Mouse (Mus musculus) lung, embryonic 14.5 days (tissue): ENCODE measurements around the gene Lrpap1. TPM values are rescaled to one million over a fixed set of nuclear protein-coding genes. Genes with fewer than 3 reads are reported as not detected.

Source experiments
- ATAC-seq: fragments of 200-750 bp; cut with Nextera tagmentation; 2 replicates; pipeline ENCODE4 v1.8.0; 2017; ENCODE audit warnings: mild to moderate bottlenecking, moderate TSS enrichment, moderate library complexity; ENCODE audit not compliant: insufficient read depth
- DNase-seq: peaks from one replicate; pipeline ENCODE4 v3.0.0-alpha.2; 2015
- H3K27ac ChIP-seq: fragments of 300-500 bp; sonication (generic); 2 replicates; pipeline ENCODE4 v1.5.1; 2014; ENCODE audit warnings: low read depth, mild to moderate bottlenecking, moderate library complexity
- H3K27me3 ChIP-seq: fragments of 300-500 bp; sonication (generic); 2 replicates; pipeline ENCODE4 v1.6.1; 2014; ENCODE audit warnings: low read length, control low read depth; ENCODE audit not compliant: insufficient read depth
- H3K36me3 ChIP-seq: fragments of 300-500 bp; sonication (generic); 2 replicates; pipeline ENCODE4 v1.6.1; 2014; ENCODE audit warnings: control low read depth; ENCODE audit not compliant: insufficient read depth
- H3K4me1 ChIP-seq: fragments of 300-500 bp; sonication (generic); 2 replicates; pipeline ENCODE4 v1.6.1; 2014; ENCODE audit warnings: antibody characterized with exemption, control low read depth; ENCODE audit not compliant: insufficient read depth
- H3K4me2 ChIP-seq: fragments of 300-500 bp; sonication (generic); 2 replicates; pipeline ENCODE4 v1.6.1; 2014; ENCODE audit warnings: mild to moderate bottlenecking
- H3K4me3 ChIP-seq: fragments of 300-500 bp; sonication (generic); 2 replicates; pipeline ENCODE4 v1.5.1; 2014; ENCODE audit warnings: low read depth, low read length
- H3K9ac ChIP-seq: fragments of 300-500 bp; sonication (generic); 2 replicates; pipeline ENCODE4 v1.6.1; 2014
- H3K9me3 ChIP-seq: fragments of 300-500 bp; sonication (generic); 2 replicates; pipeline ENCODE4 v1.6.1; 2016; ENCODE audit warnings: low read depth, low read length, control low read depth
- CTCF ChIP-seq: IDR thresholded peaks from 2 replicates; pipeline ENCODE4 v1.5.1; 2016; ENCODE audit warnings: antibody characterized with exemption, low read depth
- WGBS: fragments of 180-500 bp; shearing (Covaris S2); extraction: QIAGEN DNeasy Blood & Tissue Kit; methylation state at CpG from one replicate; pipeline ENCODE4 v1.1.7; 2014; 5-methylcytosine and 5-hydroxymethylcytosine counted together
- polyA plus RNA-seq: library from polyadenylated mRNA; unstranded; fragments of >200 nt; fragmentation: Nextera tagmentation; extraction: Ambion mirVana; gene quantifications from 2 replicates; pipeline ENCODE4 v1.2.1, GENCODE M21; 2014

Lrpap1 gene
- polyA plus RNA-seq, 1 experiment from 2014 or later, result 120 TPM

DNA sequence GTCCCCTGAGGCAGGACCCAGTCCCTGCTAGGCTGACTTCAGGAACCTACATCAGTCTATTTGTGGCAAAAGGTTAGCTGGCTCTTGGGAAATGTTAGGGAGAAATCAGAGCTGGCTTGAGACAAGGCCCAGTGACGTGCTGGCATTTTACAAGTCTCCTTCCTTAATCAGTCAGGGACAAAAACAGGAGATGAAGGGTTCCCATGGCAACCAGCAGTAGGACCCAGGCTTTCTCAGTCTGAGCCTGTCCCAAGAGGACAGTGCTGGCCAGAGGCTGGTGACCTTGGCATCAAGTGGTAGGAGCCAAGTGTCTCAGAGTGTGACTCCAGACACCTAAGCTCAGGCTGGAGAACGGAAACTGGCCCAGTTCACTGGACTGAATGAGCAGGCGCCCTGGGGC lies 28.7 kb upstream of the Lrpap1 start:
- H3K27me3 ChIP-seq, result no peaks in the 10 kb centered on the region
- no peaks in the 10 kb centered on the region for H3K36me3 ChIP-seq
- no peak overlapping the region for H3K4me2 ChIP-seq
- H3K27ac ChIP-seq, result no peak overlapping the region
- no peak overlapping the region for H3K4me3 ChIP-seq
- H3K4me1 ChIP-seq, result no peaks in the 10 kb centered on the region
- TF ChIP-seq CTCF, result no peak
- DNase-seq (no peak), ATAC-seq (no peak)
- 67% methylated on average over 3 of the region's 3 CpGs for WGBS
- no peaks in the 10 kb centered on the region for H3K9me3 ChIP-seq
- H3K9ac ChIP-seq, result no peak overlapping the region

DNA sequence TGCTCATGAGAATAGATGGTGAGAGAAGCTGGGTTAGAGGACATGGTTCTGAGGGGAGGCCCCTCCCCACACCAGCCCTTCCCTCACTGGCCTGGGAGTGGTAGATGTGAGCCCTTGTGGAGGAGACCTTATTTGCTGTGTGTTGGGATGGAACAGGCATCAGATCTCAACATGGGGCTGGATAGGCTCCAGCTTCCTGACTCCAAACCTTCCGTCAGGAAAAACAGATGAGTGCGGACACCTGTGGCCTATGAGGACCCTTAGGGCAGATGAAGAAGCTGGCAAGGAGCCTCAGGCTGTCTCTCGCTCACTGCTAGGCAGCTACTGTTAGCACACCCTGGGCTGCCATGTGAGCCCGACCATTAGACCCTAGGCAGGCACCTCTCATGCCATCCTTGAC lies 27.9 kb upstream of the Lrpap1 start:
- H3K9me3 ChIP-seq, result no peaks in the 10 kb centered on the region
- H3K4me1 ChIP-seq, result no peaks in the 10 kb centered on the region
- DNase-seq (no peak), ATAC-seq (no peak)
- H3K4me2 ChIP-seq, result no peak overlapping the region
- H3K9ac ChIP-seq, result no peak overlapping the region
- H3K27ac ChIP-seq, result no peak overlapping the region
- WGBS, result 75% methylated on average over 4 of the region's 4 CpGs
- no peak overlapping the region for H3K4me3 ChIP-seq
- H3K36me3 ChIP-seq, result no peaks in the 10 kb centered on the region
- TF ChIP-seq CTCF, result no peak
- no peaks in the 10 kb centered on the region for H3K27me3 ChIP-seq

DNA sequence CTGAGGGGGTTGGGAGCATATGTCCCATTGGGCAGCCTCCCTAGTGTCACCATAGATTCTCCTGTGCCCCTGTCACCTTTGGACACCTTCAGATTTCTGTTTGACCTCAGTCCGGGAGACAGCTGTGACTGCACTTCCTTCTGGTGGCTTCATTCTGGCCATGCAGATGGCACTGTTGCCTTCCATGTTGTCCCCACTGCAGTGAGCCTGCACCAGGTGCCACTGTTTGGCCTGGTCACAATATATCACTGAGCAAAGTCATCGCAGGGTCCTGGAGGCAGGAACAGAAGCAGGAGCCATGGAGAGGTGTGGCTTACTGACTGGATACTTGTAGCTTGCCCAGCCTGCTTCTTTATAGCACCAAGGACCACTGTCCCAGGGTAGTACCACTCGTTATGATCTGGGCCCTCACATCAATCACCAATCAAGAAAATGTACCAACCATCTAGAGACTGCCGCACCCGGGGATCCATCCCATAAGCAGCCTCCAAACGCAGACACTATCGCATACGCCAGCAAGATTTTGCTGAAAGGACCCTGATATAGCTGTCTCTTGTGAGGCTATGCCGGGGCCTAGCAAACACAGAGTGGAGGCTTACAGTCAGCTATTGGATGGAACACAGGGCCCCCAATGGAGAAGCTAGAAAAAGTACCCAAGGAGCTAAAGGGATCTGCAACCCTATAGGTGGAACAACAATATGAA lies 26.9 kb upstream of the Lrpap1 start:
- Histone ChIP-seq H3K27ac (no peak overlapping the region), H3K4me3 (no peak overlapping the region), H3K4me2 (no peak overlapping the region), H3K9ac (no peak overlapping the region), H3K27me3 (no peaks in the 10 kb centered on the region), H3K36me3 (no peaks in the 10 kb centered on the region), H3K4me1 (no peaks in the 10 kb centered on the region), H3K9me3 (no peaks in the 10 kb centered on the region)
- ATAC-seq (no peak), DNase-seq (no peak)
- TF ChIP-seq CTCF, result no peak
- WGBS, result 87% methylated on average over 9 of the region's 9 CpGs

DNA sequence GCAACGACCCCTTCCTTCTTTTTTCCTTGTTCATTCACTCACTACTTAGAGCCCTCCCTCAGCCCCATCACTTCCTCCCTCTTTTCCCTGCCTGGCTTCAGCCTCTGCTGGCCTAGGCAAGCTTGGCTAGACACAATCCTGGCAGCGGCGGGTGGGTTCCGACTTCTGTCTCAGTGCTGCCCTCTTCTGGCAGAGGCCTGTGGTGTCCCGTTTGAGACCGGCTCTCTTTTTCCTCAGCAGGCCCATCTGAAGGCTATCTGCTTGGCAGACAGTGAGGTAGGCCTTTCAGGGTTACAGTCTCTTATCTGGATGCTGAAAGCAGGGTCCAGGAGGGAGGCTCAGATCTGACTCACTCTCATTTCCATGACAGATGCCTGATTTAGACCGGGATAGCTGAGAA lies 26.2 kb upstream of the Lrpap1 start:
- H3K36me3 ChIP-seq, result no peaks in the 10 kb centered on the region
- peak; percentile 90 for TF ChIP-seq CTCF
- 11% methylated on average over 7 of the region's 7 CpGs for whole genome bisulfite sequencing
- DNase-seq (peak; percentile 90), ATAC-seq (peak; percentile 60; the same call in 1 of the 2 replicates)
- no peaks in the 10 kb centered on the region for H3K9me3 ChIP-seq
- H3K4me1 ChIP-seq, result no peaks in the 10 kb centered on the region
- no peak overlapping the region for H3K9ac ChIP-seq
- no peak overlapping the region for H3K4me3 ChIP-seq
- no peak overlapping the region for H3K27ac ChIP-seq
- no peak overlapping the region for H3K4me2 ChIP-seq
- no peaks in the 10 kb centered on the region for H3K27me3 ChIP-seq

DNA sequence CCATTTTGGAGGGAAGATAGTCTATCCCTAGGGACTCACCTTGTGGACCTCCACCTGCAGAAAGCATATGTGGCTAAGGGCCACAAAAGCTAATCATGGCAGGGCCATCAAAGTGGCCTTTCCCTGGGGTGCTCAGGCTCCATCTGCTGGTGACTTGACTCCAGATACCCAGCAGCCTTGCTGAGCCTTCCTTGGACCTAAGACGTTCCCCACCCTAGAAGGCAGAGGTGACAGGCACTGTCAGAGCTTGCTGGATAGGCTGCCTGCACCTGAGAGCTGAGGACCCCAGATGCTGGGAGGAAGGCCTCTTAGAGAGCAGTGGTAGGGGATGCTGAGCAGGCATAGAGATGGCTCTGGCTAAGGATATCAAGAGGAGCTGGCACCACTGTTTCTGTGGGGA lies 25.7 kb upstream of the Lrpap1 start:
- Histone ChIP-seq H3K9me3 (no peaks in the 10 kb centered on the region), H3K27ac (no peak overlapping the region), H3K9ac (no peak overlapping the region), H3K36me3 (no peaks in the 10 kb centered on the region), H3K4me3 (no peak overlapping the region), H3K4me2 (no peak overlapping the region), H3K27me3 (no peaks in the 10 kb centered on the region), H3K4me1 (no peaks in the 10 kb centered on the region)
- 12% methylated on average over 1 of the region's 1 CpGs for WGBS
- ATAC-seq, result no peak
- 0 out of 2 replicates have a peak, but pooled peaks have one; percentile 16 for TF ChIP-seq CTCF
- DNase-seq, result no peak

DNA sequence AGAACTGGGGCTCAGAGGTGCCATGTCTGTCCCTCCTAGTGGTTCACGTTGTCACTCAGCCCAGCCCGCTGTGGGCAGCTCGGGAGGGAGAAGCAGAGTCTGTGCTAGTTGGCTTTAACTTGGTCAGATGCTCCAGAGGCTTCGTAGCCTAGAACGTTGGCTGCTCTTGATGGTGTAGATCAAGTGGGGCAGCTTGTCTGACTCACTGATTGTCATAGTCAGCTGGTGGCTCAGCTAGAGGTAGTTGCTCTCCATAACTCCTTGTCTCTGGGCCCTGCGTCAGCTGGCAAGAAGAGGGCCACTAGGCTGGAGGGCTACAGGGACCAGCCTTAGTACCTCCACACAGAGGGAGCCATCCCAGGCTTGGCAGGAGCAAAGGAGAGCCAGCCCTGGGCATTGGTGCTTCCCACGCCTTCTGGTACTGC lies 24.2 kb upstream of the Lrpap1 start:
- WGBS, result 88% methylated on average over 7 of the region's 7 CpGs
- DNase-seq (no peak), ATAC-seq (no peak)
- Histone ChIP-seq H3K4me2 (no peak overlapping the region), H3K9me3 (no peaks in the 10 kb centered on the region), H3K27ac (no peak overlapping the region), H3K4me3 (no peak overlapping the region), H3K27me3 (no peaks in the 10 kb centered on the region), H3K36me3 (no peaks in the 10 kb centered on the region), H3K9ac (no peak overlapping the region), H3K4me1 (no peaks in the 10 kb centered on the region)
- no peak for TF ChIP-seq CTCF

DNA sequence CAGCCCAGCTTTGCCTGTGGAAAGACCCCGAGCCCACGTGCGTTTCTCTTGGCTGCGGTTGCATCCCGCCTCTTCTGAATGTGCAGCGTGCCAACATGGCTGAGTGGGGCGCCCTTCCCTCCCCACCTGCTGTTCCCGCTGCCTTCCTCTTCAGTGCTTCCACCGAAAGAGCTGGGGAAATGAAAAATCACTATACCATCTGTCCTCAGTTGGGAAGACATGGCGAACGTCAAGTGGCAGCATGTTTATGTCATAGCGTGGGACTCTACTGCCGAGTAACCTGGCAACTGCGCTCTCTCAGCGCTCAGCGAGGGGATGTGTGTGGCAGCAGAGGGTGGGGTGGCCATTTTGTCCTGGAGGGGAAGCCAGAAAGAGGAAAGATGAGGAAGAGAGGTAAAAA lies 23.6 kb upstream of the Lrpap1 start:
- Histone ChIP-seq H3K36me3 (no peaks in the 10 kb centered on the region), H3K27me3 (no peaks in the 10 kb centered on the region), H3K9ac (no peak overlapping the region), H3K4me2 (no peak overlapping the region), H3K4me1 (no peaks in the 10 kb centered on the region), H3K27ac (no peak overlapping the region), H3K9me3 (no peaks in the 10 kb centered on the region), H3K4me3 (no peak overlapping the region)
- DNase-seq, result no peak
- TF ChIP-seq CTCF, result no peak
- ATAC-seq, result no peak
- 79% methylated on average over 16 of the region's 16 CpGs for WGBS
